Mouse (Mus musculus) liver (tissue): ENCODE measurements around the gene Tln1.
"Not testable (repeated sequence)": the region's sequence is repeated elsewhere in the genome, so short reads cannot be mapped to it uniquely, and the experiment has no call there.

Experiments
- DNase-seq: peaks from one replicate; pipeline ENCODE4 v3.0.0-alpha.2; 2020; ENCODE audit warnings: mixed read lengths

Tln1 gene

DNA sequence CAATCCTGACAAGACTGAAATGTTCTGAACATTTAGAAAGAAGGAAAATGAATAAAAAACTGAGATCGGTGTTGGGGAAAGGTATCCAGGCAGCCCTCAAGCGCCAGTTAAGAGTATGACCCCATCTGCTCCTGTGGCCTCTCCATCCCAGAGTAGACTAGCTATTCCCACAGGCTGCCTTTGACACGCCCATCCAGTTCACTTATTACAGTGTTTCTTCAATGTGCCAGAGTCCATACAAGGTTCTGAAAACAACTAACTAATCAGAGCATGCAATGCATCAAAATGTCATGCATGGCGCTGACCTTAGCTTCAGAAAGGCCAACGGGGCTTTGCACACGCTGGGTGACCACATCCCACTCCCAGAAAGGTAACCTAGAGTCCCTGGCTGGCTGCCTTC, 59.0 kb downstream of the Tln1 start:
- no peak for DNase-seq

DNA sequence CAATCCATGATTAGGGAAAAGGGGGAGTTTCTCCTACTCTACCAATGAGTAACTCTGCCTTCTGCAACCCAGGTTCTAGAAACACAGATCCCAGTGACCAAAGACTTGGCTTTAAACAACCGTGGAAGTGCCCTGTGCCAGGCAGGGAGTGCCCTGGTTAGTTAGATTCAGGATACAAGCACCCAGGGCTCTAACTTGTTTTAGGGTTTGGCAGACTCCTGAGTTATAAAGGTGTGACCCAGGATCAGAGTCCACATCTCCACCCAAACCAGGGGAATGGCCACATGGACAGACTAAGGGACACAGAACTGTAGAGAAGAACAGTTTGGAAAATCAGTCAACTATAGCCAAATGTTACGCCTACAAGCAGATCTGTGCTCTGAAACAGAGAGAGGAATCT, 59.5 kb downstream of the Tln1 start:
- DNase-seq, result no peak

DNA sequence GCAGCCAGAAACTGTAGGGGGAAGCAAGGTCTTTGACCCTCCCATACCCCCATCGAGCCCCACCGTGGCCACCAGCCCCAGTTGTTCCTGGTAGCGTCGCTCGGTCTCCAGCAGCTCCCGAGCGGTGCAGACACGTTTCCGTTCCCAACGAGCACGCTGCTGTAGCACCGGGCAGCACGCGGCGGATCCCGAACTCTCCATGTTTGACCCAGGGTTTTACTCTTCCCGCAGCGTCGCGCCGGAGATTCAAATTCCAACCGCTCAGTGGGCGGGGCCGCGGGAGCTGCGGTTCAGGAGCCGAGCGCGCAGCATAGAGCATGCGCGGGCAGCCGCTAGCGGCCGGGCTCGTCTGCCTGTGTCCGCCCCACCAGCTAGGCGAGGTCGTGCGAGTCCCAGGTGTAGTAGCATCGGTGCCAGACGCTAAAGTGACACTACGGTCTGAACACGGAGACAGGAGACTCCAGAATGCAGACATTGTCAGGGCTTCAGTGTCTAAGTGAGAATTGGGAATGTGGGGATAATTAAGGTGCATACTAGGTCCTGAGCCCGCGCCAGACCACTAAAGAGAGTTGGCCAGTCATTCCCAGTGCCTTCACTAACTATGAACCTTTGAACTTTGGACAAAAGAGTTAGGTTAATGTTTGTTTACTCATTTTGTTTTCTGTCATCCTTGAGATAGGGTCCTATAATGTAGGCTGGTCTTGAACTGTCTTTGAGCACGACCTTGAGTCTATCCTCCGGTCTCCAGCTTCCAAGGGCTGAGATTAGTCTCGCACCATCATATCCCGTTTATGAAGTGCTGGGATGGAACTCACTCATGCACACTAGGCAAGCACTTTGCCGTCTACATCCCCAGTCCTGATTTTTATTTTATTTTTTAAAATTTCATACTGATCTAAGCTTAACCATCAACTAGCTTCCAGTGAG, 62.8 kb downstream of the Tln1 start, which contains the start of gene Arhgef39:
Arhgef39 (minus strand) TSS at position 289 of the 927 bp plus-strand sequence.
- DNase-seq, result peak; percentile 95

DNA sequence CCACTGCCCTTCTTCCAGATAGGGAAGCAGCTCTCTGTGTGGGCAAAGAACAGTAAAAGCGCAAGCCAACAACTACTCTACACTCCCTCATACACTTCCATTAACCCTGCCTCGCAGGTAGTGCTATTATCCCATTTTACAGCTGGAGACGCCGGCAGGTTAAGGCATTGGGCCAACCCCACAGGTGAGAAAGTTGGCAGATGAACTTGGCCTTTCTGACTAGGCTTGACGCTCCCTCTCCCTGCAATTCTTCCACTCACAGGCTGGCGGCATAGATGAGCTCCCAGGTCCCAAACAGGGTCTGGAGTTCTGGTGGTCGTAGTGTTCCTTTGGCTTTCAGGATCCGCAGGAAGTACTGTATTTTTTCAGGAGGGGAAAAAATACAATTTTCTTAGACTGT, 63.5 kb downstream of the Tln1 start:
- peak; percentile 71 for DNase-seq

DNA sequence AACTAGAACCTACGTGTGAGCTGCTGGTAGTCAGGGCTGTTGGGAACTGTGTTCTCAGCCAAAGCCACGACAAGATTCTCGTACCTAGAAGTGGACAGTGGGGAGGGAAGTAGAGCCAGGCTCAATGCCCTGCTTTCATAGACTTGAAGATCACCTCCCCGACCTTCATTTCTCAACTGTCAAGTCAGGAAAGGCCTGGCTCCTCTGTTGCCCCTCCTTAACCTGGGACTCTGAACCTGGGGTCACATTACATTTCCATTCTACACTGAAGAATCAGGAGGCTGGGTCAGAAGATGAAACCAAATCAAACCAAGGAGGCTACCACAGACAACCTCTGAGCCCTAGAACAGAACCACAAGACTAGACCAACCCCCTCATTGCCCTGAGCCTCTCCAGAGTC, 64.5 kb downstream of the Tln1 start:
- DNase-seq, result no peak

DNA sequence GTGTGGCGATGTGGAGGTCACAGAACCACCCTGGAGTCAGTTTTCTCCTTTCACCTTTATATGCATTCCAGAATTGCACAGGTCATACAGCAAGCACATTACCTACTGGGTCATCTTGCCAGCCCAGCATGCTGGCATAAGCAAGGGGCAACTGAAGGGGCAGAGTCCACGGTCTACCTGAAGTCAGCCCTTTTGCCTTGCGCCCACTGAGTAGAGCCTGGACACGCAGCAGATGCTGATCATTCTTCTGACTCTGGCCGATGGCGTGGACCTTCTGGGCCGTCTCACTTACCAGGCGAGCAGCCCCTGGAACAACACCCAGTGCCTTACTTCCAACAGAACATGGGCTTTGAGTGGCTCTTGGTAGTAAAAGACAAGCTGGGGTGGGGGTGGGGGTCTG, 65.1 kb downstream of the Tln1 start:
- DNase-seq, result no peak

DNA sequence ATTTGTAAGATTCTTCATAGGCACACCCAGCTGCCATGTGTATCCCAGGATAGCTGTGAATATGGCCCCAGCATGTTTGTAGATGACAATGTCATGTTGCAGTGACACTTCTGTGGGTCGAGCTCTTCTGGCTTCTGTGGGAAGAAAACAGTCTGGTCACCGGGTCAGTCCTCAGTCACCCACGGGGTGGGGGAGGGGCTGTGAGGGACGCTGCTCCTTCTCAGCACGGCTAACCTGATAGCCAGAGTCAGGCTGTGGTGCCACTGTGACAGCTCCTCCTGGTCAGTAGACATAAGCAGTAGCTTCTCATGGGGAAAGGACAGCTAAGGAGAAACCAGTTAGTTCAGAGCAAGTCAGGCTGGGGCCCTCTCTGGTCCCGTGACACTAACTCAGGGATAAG, 65.9 kb downstream of the Tln1 start:
- DNase-seq, result no peak

DNA sequence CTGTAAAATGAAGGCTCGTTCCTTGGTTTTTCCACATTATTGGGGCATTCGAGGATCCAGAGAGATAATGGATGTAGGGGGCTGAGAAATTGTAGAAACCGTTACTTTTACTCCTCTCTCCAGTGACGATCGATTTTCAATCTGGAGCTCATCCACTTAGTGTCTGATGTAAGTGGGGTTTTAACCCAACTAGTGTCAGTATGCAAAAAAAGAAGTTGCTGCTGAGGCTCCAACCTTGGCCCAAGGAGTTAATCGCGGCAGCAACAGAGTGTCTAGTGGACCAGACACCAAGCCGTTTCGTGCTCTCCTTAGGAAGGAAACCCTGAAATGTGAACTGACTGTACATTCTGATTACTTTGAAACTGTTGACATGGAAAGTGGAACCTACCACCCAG, 68.6 kb downstream of the Tln1 start:
- no peak for DNase-seq

DNA sequence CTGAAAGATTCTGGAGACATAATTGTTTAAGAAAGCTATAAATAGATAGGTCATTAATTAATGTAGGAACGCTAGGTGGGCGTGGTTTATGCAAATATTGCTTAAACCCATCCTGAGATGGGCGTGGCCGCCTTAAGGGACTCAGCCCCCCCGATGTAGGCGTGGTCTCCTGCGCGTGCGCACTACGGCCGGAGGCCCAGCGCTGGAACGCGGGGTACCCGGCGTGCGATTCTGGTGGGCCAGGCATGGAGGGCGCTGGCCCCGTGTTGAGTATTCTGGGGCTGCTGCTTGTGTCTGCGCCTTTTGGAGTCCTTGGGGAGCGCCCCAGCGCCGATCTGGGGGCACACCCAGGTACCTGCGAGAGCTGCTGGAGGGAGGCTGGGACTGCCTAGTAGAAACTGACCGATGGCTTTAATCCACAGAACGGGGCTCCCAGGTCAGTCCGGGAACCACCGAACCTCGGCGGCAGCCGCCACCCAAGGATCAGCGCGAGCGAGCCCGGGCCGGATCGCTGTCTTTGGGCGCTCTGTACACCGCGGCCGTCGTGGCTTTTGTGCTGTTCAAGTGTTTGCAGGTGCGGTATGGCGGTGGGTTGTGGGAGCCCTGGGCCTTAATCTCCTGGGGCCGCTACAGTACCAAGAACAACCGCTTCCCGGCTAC, 69.2 kb downstream of the Tln1 start:
- peak; percentile 98 for DNase-seq

DNA sequence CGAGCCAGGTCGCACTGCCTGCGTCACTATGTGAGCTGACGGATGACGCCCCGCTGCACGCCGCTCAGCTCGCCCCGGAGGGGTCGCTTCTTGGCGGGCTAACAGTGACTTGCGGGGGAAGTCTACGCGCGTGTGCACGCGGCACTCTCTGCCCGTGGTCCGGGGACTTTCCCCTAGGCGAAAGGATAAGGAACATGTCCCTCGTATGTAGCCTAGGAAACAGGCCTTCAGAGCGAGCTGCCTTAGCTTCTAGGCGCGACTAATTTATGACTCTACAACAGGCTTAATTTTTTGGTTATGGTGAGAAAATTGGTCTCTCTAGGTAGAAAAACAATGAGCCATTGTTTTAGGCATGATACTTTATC, 69.7 kb downstream of the Tln1 start, which contains the start of gene Ccdc107:
Ccdc107 (plus strand) TSS at position 80 of the 365 bp plus-strand sequence.
- DNase-seq, result peak; percentile 95

DNA sequence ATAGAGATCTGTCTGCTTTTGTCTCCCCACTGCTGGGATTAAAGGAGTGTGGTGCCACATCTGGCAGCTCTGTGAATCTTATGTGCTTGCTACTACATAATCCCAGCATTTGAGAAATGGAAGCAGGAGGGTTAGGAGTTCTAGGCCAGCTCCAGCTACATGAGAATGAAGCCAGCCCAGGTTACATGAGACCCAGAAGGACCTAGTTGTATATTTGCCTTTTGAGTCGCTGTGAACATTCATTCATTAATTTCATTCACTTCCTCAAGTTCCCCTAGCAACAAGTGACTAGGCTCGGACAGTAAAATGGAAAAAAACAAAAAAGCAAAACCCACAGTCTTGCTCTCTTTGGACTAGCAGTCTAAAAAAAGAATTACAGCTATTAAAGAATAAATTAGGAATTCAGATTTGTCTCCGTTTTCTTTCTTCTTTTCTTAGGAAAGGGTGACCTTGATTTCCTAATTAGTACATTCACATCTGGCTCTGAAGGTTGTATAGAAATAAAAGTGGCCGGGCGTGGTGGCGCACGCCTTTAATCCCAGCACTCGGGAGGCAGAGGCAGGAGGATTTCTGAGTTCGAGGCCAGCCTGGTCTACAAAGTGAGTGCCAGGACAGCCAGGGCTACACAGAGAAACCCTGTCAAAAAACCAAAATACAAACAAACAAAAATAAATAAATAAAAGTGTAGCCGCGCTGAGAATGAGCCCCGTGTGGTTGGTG, 70.2 kb downstream of the Tln1 start:
- no peak for DNase-seq

DNA sequence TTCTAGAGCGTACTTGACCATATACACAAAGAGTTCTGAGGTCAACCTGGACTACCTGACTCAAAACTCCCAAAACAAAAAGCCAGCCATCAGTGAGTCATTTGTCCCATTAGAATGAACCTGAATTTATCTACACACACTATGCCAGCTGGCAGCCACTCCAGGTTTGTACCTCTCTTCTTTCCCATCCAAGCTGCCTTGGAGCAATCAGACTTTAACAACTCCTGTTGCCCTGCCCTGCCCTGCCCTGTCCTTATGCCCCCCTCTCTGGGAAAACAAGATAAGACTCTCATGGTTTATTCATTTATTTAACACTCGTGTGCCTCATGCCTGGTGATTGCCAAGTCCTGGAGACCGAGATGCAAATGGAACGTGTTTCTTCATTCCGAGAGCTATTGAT, 71.7 kb downstream of the Tln1 start:
- peak; percentile 32 for DNase-seq

DNA sequence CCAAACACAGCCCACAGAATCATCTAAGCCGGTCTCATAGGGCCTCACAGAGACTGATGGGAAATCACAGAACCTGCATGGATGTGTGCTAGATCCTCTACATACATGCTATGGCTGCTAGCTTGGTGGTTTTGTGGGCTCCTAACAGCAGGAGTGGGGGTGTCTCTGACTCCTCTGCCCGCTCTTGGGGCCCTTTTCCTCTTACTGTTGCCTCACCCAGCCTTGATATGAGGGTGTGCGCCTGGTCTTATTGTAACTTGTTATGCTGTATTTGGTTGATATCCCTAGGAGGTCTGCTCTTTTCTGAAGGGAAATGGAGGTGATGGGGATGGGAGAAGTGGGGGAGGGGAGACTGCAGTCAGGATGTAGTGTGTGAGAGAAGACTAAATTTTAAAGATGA, 72.9 kb downstream of the Tln1 start:
- DNase-seq, result no peak

DNA sequence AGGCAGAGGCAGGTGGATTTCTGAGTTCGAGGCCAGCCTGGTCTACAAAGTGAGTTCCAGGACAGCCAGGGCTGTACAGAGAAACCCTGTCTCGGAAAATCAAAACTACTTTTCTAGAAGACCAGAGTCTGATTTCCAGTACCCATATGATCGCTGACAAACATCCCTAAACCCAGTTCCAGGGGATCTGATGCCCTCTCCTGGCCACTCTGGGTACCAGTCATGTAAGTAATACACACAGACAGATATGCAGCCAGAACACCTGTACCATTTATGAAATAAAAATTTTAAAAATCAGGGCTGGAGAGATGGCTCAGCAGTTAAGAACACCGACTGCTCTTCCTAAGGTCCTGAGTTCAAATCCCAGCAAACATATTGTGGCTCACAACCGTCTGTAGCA, 76.8 kb downstream of the Tln1 start:
- not testable (repeated sequence) for DNase-seq

DNA sequence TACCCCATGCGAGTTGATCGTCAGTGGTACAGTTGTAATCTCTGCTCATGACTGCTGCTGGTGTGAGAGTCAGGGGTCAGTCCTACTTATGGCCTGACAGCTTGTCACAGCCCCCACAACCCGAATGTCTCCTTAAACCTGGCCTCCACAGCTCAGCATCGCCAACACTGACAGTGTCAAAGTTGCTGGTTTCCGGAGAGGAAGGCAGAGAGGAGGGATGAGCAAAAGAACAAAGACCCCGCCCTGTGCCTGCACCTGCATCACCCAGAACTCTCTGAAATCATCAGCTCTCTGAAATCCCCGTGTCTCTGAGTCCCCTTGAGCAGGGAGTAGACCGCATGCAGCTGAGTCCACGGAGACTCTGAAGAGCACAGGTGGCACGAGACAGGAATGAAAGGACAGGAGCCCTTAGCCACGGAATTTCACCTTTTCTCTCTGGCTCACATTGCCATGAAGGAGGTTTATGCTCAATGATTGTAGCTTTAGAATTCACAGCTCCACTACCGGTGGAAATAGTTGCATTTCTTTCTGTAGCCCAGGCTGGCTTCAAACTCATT, 78.9 kb downstream of the Tln1 start, which contains the start of gene Sit1:
Sit1 (minus strand) TSS at position 200 of the 557 bp plus-strand sequence.
- DNase-seq, result no peak

DNA sequence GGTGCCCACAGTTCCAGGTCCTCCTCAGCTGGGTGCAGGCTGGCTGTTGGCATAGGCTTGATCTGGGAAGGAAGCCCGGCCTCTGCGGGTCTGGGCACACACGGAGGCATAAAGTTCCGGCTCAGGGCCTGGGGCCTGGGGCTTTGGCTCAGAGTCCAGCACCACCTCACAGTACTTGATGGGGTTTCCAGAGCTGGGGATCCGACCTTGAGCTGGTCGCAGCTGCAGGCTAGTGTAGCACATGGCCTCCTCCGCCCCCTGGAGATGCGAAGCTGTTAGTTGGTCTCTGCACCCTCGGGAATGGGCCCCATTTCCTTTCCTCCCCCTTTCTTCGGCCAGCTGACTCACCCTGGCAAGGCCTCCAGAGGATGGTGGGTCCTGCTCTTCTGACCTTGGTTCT, 79.9 kb downstream of the Tln1 start:
- DNase-seq, result no peak

DNA sequence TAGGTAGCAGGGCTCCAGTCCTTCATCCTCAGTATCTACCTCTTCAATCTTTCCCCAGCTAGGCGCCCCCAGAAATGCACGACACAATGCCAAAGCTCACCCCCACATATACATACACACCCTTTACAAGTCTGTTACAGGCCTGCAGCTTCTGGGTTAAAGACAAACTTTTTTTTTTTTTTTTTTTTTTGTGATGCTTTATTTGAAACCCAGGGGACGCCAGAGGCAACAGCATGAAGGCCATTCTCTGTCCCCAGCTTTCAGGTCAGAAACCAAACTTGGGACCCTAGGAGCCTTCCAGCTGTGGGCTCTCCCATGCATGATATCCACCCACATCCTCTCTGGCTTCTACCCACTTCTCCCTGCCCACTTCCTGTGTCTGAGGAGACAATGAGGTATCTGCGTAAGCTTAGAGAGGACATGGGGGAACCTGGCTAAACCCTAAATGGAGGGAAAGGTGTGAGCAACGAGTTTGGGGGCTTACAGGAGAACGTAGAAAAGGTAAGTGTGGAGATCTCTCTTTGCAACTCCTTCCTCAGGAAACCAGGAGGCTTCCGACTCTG, 80.5 kb downstream of the Tln1 start:
- DNase-seq, result no peak
